Mouse (Mus musculus): ENCODE measurements at regions not wholly inside any gene's neighbourhood (a gene's known extent, or its start where the extent isn't known, plus 50 kb on each side); places are given as distances from the start of the nearest gene placed in this dataset.

- TF ChIP-seq CTCF (IDR thresholded peaks at IDR 0.05 in 2 of 3, conservative IDR thresholded peaks at IDR 0.05 in 1 of 3; ENCODE audit: control insufficient read depth in 1 of 3, insufficient read depth in 1 of 3, low read depth in 2 of 3, low read length in 3 of 3, poor library complexity in 1 of 3, severe bottlenecking in 1 of 3) (no peak), NELFE (IDR thresholded peaks at IDR 0.05; ENCODE audit: low read depth, low read length) (no peak), MAZ (IDR thresholded peaks at IDR 0.05; ENCODE audit: low read depth, low read length) (no peak)
These were observed 421.8 kb downstream of the Fam84a start for GRCm38 (mm10) chr12:13729901-13730637.

Data from MEL (cell line).